In genomic region chr3:121433968-121434533, GRCm38 (mm10) we compare ENCODE assay signal across 9 mouse cellular contexts. TPM values are rescaled to one million over a fixed set of nuclear protein-coding genes. Genes with fewer than 3 reads are reported as not detected.
DNase-seq lines count a peak whose midpoint lies in the region; ATAC-seq and TF ChIP-seq lines count a peak whose summit lies in the region.
"Had no signal": no experiment of that assay in that cellular context is flagged by ENCODE, and none has a peak within 500 bp of the region (broad histone marks: within the 10 kb centered on the region; RNA-seq: fewer than 3 reads in every experiment).

No protein-coding gene starts in this region.

- TF ChIP-seq CTCF in stomach, postnatal 0 days (IDR thresholded peaks at IDR 0.05; ENCODE audit: low read depth) = no peak

- 49% methylated on average over 8 of the region's 8 CpGs for WGBS in heart, embryonic 12.5 days
- WGBS in liver, embryonic 12.5 days (ENCODE audit: insufficient replicate concordance) = 62% methylated on average over 8 of the region's 8 CpGs
- 24% methylated on average over 8 of the region's 8 CpGs for WGBS in stomach, postnatal 0 days

- peak overlapping the region; percentile 15; the same call in 1 of the 2 replicates for H3K4me3 ChIP-seq in heart, embryonic 12.5 days
- no peak overlapping the region for H3K4me3 ChIP-seq in liver, embryonic 12.5 days
- H3K4me3 ChIP-seq in stomach, postnatal 0 days (ENCODE audit: low read depth, low read length) = no peak overlapping the region

- H3K4me1 ChIP-seq in heart, embryonic 12.5 days (replicated peaks) = peaks cover 90% of the 10 kb centered on the region
- H3K4me1 ChIP-seq in liver, embryonic 12.5 days = peaks cover 89% of the 10 kb centered on the region
- H3K4me1 ChIP-seq in stomach, postnatal 0 days (replicated peaks; ENCODE audit: control insufficient read depth, insufficient read depth) = peaks cover 8% of the 10 kb centered on the region; the same call in 1 of the 2 replicates

- no peaks in the 10 kb centered on the region for H3K27me3 ChIP-seq in heart, embryonic 12.5 days (replicated peaks)
- no peaks in the 10 kb centered on the region for H3K27me3 ChIP-seq in liver, embryonic 12.5 days (replicated peaks)
- H3K27me3 ChIP-seq in stomach, postnatal 0 days (ENCODE audit: control insufficient read depth, insufficient read depth, low read length) = no peaks in the 10 kb centered on the region

- peak overlapping the region; percentile 55 for H3K27ac ChIP-seq in heart, embryonic 12.5 days (ENCODE audit: poor library complexity, severe bottlenecking)
- peak overlapping the region; percentile 52; the same call in 1 of the 2 replicates for H3K27ac ChIP-seq in liver, embryonic 12.5 days
- H3K27ac ChIP-seq in stomach, postnatal 0 days (replicated peaks) = peak overlapping the region; percentile 46

- peak; percentile 22 for DNase-seq in urinary bladder, postnatal 14 days (ENCODE audit: low spot score)
- DNase-seq in urinary bladder, postnatal 25 days (ENCODE audit: low spot score) = no peak
- no peak for DNase-seq in stomach, postnatal 0 days (ENCODE audit: low spot score)
- no peak for DNase-seq in spleen, adult 12 weeks (ENCODE audit: low spot score)
- no peak for DNase-seq in gastrocnemius, postnatal 36 days
- no peak for DNase-seq in cerebellum, postnatal 14 days
- DNase-seq: left cerebral cortex, postnatal 4 days had no signal

- peak overlapping the region; percentile 44 for H3K4me2 ChIP-seq in heart, embryonic 12.5 days
- peak overlapping the region; percentile 21 for H3K4me2 ChIP-seq in liver, embryonic 12.5 days
- no peak overlapping the region for H3K4me2 ChIP-seq in stomach, postnatal 0 days (replicated peaks; ENCODE audit: low read depth)

- no peaks in the 10 kb centered on the region for H3K9me3 ChIP-seq in heart, embryonic 12.5 days (replicated peaks)
- no peaks in the 10 kb centered on the region for H3K9me3 ChIP-seq in liver, embryonic 12.5 days (replicated peaks)
- no peaks in the 10 kb centered on the region for H3K9me3 ChIP-seq in stomach, postnatal 0 days (ENCODE audit: control insufficient read depth, low read length)

- H3K36me3 ChIP-seq in heart, embryonic 12.5 days = 0 out of 2 replicates have a peak, but pooled peaks cover 9% of the 10 kb centered on the region
- peaks cover 5% of the 10 kb centered on the region; the same call in 1 of the 2 replicates for H3K36me3 ChIP-seq in liver, embryonic 12.5 days
- no peaks in the 10 kb centered on the region for H3K36me3 ChIP-seq in stomach, postnatal 0 days (ENCODE audit: control insufficient read depth, insufficient read depth, low read length)

- ATAC-seq in heart, embryonic 12.5 days (ENCODE audit: insufficient number of reproducible peaks, low FRiP score) = no peak
- ATAC-seq in liver, embryonic 12.5 days = peak; percentile 30
- ATAC-seq in stomach, postnatal 0 days (ENCODE audit: low FRiP score, low TSS enrichment) = peak; percentile 62; the same call in 1 of the 2 replicates

- peak overlapping the region; percentile 28 for H3K9ac ChIP-seq in heart, embryonic 12.5 days
- no peak overlapping the region for H3K9ac ChIP-seq in liver, embryonic 12.5 days
- H3K9ac ChIP-seq in stomach, postnatal 0 days (ENCODE audit: low read length) = no peak overlapping the region; the same call in 1 of the 2 replicates

- no peak for TF ChIP-seq EP300 in stomach, postnatal 0 days (optimal IDR thresholded peaks at IDR 0.05)

- intact Hi-C loops in gastrocnemius, postnatal 36 days (cut with DNase I) = no loop called here

RNA-seq across cellular contexts. Expression of gene Cnn3, which starts 7.8 kb away (rescaled TPM):
- polyA plus RNA-seq in heart, embryonic 12.5 days (2016; fragmentation: Nextera tagmentation; extraction: Ambion mirVana) = 455 and 460 TPM in 2 replicates
- polyA plus RNA-seq in liver, embryonic 12.5 days (2016; fragmentation: Nextera tagmentation; extraction: Ambion mirVana) = 138 and 143 TPM in 2 replicates
- polyA plus RNA-seq in stomach, postnatal 0 days (2015; fragmentation: Nextera tagmentation; extraction: Ambion mirVana) = 280 and 301 TPM in 2 replicates
- total RNA-seq in gastrocnemius, postnatal 36 days (2021) = 10 to 100 TPM; 19.5 to 22.7 TPM
